Mouse (Mus musculus) urinary bladder, postnatal 25 days (tissue): Measurements from ENCODE around the gene Zar1l.
A peak's percentile ranks its signal among the peaks of the same experiment; 100 is the strongest.
"Not testable (repeated sequence)": the region's sequence is repeated elsewhere in the genome, so short reads cannot be mapped to it uniquely, and the experiment has no call there.

Experiments used
- DNase-seq: peaks from one replicate; pipeline ENCODE4 v3.0.0; 2022; ENCODE audit warnings: low spot score

The Zar1l gene

DNA sequence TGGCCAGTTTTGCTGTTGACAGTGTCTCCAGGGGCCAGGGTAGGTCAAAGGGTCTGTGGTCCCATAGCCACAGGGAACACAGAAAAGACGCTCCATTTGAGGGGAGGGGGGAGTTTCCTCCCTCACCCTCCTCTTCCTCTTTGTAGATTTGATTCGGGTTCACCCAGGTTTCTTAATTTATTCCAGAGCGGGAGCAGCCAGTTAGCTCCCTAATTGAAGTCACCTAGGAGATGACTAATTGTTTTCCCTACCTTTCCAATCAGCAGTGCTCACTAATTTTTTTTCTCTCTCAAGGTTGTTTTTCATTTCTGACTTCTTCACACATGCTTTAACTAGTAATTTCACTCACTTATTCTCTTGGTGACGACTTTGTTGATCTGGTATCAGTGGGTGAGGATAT is at the start of gene Zar1l:
TSS of gene Zar1l (minus strand) at position 101 of the 400 bp plus-strand sequence.
- no peak for DNase-seq

GRCm38 (mm10) chr5:150566971-150567370 is 49.0 kb upstream of the Zar1l start:
- no peak for DNase-seq

- DNase-seq, result no peak
Measured at GRCm38 (mm10) chr5:150566226-150566625, 48.3 kb upstream of the Zar1l start.

- DNase-seq, result no peak
Measured at GRCm38 (mm10) chr5:150564426-150564825, 46.5 kb upstream of the Zar1l start.

DNA sequence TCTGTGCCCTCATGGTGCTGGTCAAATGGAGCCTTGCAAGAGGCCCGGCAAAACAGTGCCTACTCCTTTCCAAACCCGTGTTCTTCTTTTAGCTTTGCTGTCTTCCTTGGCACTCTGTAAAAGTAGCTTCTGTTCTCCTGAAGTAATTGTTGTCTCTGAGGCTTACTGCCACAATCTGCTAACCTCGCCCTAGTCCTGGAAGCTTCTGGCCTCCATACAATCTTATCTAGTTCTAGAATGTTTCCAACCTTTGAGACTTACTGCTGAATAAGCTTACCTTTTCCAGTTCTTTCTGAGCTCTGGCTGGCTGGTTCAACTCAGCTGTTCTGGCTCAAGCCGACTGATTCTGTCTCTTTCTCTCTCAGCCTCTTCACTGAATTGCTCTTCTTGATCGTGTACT is 43.8 kb upstream of the Zar1l start:
- DNase-seq, result no peak

DNA sequence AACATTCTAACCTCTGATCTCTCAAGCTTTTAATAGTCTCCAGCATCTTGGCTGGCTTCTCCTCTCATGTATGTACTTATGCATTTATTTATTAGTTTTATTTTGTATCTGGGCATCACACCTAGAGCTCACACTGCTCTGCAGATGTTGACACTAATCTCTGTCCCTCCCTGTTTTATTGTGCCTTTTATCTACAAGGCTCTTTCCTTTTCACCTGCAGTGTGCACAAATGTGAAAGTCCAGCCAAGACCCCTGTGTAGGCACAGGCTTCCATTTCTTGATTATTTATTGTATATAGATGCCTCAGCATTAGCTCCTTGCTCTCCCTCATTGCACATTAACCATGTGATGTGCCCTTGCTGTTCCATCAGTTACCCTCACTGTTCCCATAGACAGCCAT is 43.4 kb upstream of the Zar1l start:
- no peak for DNase-seq

DNA sequence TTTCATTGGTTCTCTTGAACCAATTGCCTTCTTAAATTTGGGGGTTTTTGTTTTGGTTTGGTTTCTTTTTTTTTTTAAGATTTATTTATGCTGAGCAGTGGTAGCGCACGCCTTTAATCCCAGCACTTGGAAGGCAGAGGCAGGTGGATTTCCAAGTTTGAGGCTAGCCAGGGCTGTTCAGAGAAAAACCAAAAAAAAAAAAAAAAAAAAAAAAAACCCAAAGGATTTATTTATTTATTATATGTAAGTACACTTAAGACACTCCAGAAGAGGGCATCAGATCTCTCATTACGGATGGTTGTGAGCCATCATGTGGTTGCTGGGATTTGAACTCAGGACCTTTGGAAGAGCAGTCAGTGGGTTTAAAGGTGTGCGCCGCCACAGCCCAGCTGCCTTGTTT is 42.9 kb upstream of the Zar1l start:
- no peak for DNase-seq

DNA sequence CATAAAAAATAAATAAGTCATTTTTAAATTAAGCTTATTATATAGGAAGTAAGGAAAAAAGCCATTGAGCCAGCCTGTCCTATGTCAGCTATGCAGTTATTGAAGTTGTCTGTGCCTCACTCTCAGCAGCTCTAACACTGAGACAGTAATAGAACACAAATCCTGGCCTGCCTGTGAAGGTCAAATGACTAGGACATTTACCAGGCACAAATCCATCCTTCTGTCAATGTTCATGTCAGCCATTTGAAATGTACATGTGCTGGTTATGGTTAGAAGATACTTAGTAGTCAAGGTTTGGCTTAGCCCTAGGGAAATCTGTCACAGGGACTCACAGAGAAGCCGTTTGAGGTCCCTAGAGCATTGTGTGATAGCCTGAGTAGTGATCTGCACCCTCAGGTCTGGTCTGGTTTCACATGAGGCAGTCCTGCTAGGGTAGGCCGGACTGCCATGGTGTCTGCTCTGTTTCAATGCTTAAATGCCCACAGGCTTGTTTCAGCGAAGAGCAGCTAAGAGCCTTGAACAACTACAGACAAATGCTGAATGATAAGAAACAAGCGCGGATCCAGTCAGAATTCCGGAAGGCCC is 41.6 kb upstream of the Zar1l start:
- DNase-seq, result no peak

- no peak for DNase-seq
Measured at GRCm38 (mm10) chr5:150551637-150552036, 33.7 kb upstream of the Zar1l start.

DNA sequence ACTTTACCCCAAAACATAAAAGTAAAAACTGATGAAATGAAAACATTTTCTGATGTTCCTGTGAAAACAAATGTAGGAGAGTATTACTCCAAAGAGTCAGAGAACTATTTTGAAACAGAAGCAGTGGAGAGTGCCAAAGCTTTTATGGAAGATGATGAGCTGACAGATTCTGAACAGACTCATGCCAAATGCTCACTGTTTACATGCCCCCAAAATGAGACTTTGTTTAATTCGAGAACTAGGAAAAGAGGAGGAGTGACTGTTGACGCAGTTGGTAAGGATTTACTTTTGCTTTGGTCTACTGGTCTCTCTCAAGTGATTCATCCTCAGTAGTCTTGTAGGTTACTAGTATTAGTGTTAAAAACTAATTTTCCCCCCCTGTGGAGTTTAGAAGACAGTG is 25.2 kb upstream of the Zar1l start:
- no peak for DNase-seq

GRCm38 (mm10) chr5:150541302-150541701 is 23.3 kb upstream of the Zar1l start:
- no peak for DNase-seq

GRCm38 (mm10) chr5:150525239-150525638 is 7.3 kb upstream of the Zar1l start:
- no peak for DNase-seq

- DNase-seq, result no peak
Measured at GRCm38 (mm10) chr5:150522867-150523234, 4.9 kb upstream of the Zar1l start.

DNA sequence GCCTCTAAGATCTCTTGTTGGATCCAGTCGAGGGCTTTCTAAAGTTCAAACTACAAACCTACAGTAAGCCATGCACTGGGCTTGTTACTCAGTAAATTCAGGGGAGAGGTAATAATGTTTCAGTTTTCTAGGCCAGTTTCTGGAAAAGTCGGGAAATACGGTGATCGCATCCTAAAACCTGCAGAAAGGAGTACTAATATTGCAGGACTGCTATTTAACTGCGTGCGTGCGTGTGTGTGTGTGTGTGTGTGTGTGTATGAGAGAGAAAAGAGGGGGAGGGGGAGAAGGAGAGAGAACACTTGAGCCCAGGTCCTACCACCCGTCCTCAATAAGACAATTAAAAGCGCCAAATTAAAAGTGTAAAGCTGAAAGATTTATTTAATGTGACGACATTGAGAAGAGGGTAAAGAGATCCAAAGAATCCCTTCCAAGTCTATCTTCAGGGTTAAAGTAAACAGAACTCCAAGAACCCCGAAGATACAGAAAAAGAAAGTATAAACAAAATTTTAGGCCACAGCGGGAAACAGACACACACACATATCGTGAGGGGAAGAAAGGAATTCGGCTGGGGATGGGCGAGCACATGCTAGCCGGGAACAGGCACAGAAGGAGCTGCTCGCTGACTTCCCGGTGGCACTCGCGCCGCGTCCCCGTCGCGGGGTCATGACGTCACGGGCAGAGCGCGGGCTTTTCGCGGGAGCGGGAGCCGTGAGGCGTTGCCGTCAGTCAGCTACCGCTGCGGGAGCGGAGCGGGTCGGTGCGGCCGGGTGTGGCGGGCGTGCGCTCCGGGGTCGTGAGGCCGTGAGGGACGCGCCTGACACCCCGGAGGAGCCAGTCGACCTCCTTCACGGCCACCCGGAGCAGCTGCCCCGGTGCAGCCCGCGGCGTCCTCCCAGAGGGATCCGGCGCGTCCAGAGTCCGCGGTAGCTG is 4.2 kb upstream of the Zar1l start, which contains the start of gene Brca2:
TSS of gene Brca2 (plus strand) at position 694 of the 930 bp plus-strand sequence.
- DNase-seq, result peak; percentile 94

GRCm38 (mm10) chr5:150519551-150519950 is 1.6 kb upstream of the Zar1l start:
- no peak for DNase-seq

DNA sequence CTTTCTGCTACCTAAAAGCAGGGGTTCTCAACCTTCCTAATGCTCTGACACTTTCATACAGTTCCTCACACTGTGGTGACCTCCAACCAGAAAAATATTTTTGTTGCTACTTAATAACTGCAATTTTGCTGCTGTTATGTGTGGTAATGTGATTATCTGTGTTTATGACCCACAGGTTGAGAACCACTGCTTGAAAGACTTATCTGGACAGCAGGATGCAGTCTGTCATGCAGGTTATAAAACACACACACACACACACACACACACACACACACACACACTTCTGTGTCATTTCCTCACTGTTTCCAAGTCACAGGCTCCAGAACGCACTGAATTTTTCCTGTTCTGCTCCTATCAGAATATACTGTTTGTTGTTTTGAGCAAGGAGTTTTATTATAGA is 3.9 kb downstream of the Zar1l start:
- DNase-seq, result no peak

- DNase-seq, result no peak
Measured at GRCm38 (mm10) chr5:150513264-150513663, 4.7 kb downstream of the Zar1l start.

GRCm38 (mm10) chr5:150510451-150511225 is 7.3 kb downstream of the Zar1l start:
- no peak for DNase-seq

GRCm38 (mm10) chr5:150495792-150496191 is 22.2 kb downstream of the Zar1l start:
- peak; percentile 12 for DNase-seq

- DNase-seq, result not testable (repeated sequence)
Measured at GRCm38 (mm10) chr5:150491573-150492173, 26.3 kb downstream of the Zar1l start.

DNA sequence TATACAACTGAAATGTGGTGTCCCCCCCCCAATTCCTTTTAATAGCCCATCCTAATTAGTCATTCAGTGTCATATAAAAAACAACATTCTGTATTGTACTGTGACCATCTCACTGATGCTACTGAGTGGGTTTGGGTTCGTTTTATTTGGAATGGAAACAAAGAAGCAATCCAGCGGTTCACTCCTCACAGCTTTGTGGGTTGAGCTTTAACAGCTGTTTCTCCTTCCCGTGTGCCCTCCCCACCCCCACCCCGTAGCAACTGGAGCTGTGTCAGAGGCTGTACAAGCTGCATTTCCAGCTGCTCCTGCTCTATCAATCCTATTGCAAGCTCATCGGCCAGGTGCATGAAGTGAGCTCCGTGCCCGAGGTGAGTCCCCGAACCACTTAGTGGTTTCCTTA is 27.1 kb downstream of the Zar1l start:
- no peak for DNase-seq

GRCm38 (mm10) chr5:150490285-150490684 is 27.7 kb downstream of the Zar1l start:
- DNase-seq, result no peak
